Mouse (Mus musculus) embryonic fibroblast, embryonic 13.5 days (primary cell): ENCODE measurements around the gene Tspan18. TPM values are rescaled to one million over a fixed set of nuclear protein-coding genes. Genes with fewer than 3 reads are reported as not detected.

ENCODE experiments used
- H3K27ac ChIP-seq: 2 replicates; pipeline ENCODE4 v1.5.1; 2012; ENCODE audit warnings: low read length, control low read depth, inconsistent platforms; ENCODE audit not compliant: insufficient read depth
- H3K4me1 ChIP-seq: 2 replicates; pipeline ENCODE4 v1.6.1; 2011; ENCODE audit warnings: low read length; ENCODE audit not compliant: control insufficient read depth, insufficient read depth
- H3K4me3 ChIP-seq: 2 replicates; pipeline ENCODE4 v1.5.1; 2011; ENCODE audit warnings: mild to moderate bottlenecking, control low read depth, low read length; ENCODE audit not compliant: insufficient read depth
- CTCF ChIP-seq: IDR thresholded peaks from 2 replicates; pipeline ENCODE4 v1.5.1; 2011; ENCODE audit warnings: mild to moderate bottlenecking, control low read depth, low read length, moderate library complexity, borderline replicate concordance; ENCODE audit not compliant: insufficient read depth
- POLR2A ChIP-seq: IDR thresholded peaks from 2 replicates; pipeline ENCODE4 v1.6.1; 2011; ENCODE audit warnings: low read depth, mild to moderate bottlenecking, control low read depth, low read length, moderate library complexity
- polyA plus RNA-seq: library from polyadenylated mRNA; stranded (reverse); fragments of >200 nt; gene quantifications from 2 replicates; pipeline ENCODE4 v1.2.4, GENCODE M21; 2011; ENCODE audit warnings: low read depth; ENCODE audit not compliant: missing spikeins, insufficient read length

The Tspan18 gene
- polyA plus RNA-seq, 1 experiment: 11.5 TPM

- H3K4me3 ChIP-seq: no peak overlapping the region
- no peak overlapping the region for H3K27ac ChIP-seq
- TF ChIP-seq POLR2A: no peak
- no peak for TF ChIP-seq CTCF
- no peaks in the 10 kb centered on the region for H3K4me1 ChIP-seq
Measured at GRCm38 (mm10) chr2:93161914-93162664, 172.2 kb downstream of the Tspan18 start.

- H3K4me1 ChIP-seq: no peaks in the 10 kb centered on the region
- no peak overlapping the region for H3K4me3 ChIP-seq
- TF ChIP-seq POLR2A: no peak
- TF ChIP-seq CTCF: no peak
- H3K27ac ChIP-seq: no peak overlapping the region
Measured at GRCm38 (mm10) chr2:93160467-93161035, 173.8 kb downstream of the Tspan18 start.

GRCm38 (mm10) chr2:93154486-93155032 lies 179.7 kb downstream of the Tspan18 start:
- H3K4me1 ChIP-seq: no peaks in the 10 kb centered on the region
- no peak overlapping the region for H3K27ac ChIP-seq
- TF ChIP-seq CTCF (no peak), POLR2A (no peak)
- H3K4me3 ChIP-seq: no peak overlapping the region

- TF ChIP-seq CTCF: no peak
- no peak for TF ChIP-seq POLR2A
- H3K4me1 ChIP-seq: no peaks in the 10 kb centered on the region
- no peak overlapping the region for H3K4me3 ChIP-seq
- no peak overlapping the region for H3K27ac ChIP-seq
Measured at GRCm38 (mm10) chr2:93153833-93154232, 180.5 kb downstream of the Tspan18 start.

GRCm38 (mm10) chr2:93152883-93153491 lies 181.3 kb downstream of the Tspan18 start:
- H3K4me1 ChIP-seq: no peaks in the 10 kb centered on the region
- H3K27ac ChIP-seq: no peak overlapping the region
- TF ChIP-seq POLR2A (no peak), CTCF (no peak)
- H3K4me3 ChIP-seq: no peak overlapping the region

- no peaks in the 10 kb centered on the region for H3K4me1 ChIP-seq
- H3K4me3 ChIP-seq: no peak overlapping the region
- no peak for TF ChIP-seq POLR2A
- no peak for TF ChIP-seq CTCF
- H3K27ac ChIP-seq: no peak overlapping the region
Measured at GRCm38 (mm10) chr2:93152191-93152601, 182.1 kb downstream of the Tspan18 start.

Other genes with a start within 250 kb of the Tspan18 start
- 8.9 and 9.0 TPM in 2 replicates for gene Trp53i11, start 147.0 kb downstream of the Tspan18 start, polyA plus RNA-seq
- 45.9 and 48.6 TPM in 2 replicates for gene Cd82, start 128.6 kb upstream of the Tspan18 start, polyA plus RNA-seq
- gene Gm10803, start 226.1 kb upstream of the Tspan18 start, polyA plus RNA-seq: not detected in 2 replicates